Mouse (Mus musculus): ENCODE results near the gene Efnb3.
A peak's percentile ranks its signal among the peaks of the same experiment; 100 is the strongest.

The Efnb3 gene

GRCm38 (mm10) chr11:69582230-69582805 lies 22.3 kb upstream of the Efnb3 start:
- no peak for DNase-seq

- no peak for DNase-seq
Measured at GRCm38 (mm10) chr11:69581814-69582213, 21.8 kb upstream of the Efnb3 start.

GRCm38 (mm10) chr11:69581147-69581688 lies 21.2 kb upstream of the Efnb3 start:
- DNase-seq: peak; percentile 81 to 86

- DNase-seq: no peak
Measured at GRCm38 (mm10) chr11:69580572-69581146, 20.7 kb upstream of the Efnb3 start.

- DNase-seq: peak; percentile 86 to 92
Measured at GRCm38 (mm10) chr11:69580091-69580514, 20.1 kb upstream of the Efnb3 start, which contains the start of the genes Wrap53 and Trp53. Wrap53 (minus strand) TSS chr11:69580255. Trp53 (plus strand) TSS chr11:69580359.

GRCm38 (mm10) chr11:69579128-69580017 lies 19.4 kb upstream of the Efnb3 start:
- peak; percentile 86 to 92 for DNase-seq

GRCm38 (mm10) chr11:69578301-69578700 lies 18.3 kb upstream of the Efnb3 start:
- no peak for DNase-seq

GRCm38 (mm10) chr11:69576307-69576706 lies 16.3 kb upstream of the Efnb3 start:
- no peak for DNase-seq

GRCm38 (mm10) chr11:69575220-69575619 lies 15.2 kb upstream of the Efnb3 start:
- DNase-seq: no peak

GRCm38 (mm10) chr11:69565131-69565530 lies 5.1 kb upstream of the Efnb3 start:
- DNase-seq: no peak

- DNase-seq: no peak
Measured at GRCm38 (mm10) chr11:69564391-69564790, 4.4 kb upstream of the Efnb3 start.

GRCm38 (mm10) chr11:69563373-69563772 lies 3.4 kb upstream of the Efnb3 start:
- no peak for DNase-seq

GRCm38 (mm10) chr11:69560896-69561854 lies 1.2 kb upstream of the Efnb3 start:
- no peak for DNase-seq

GRCm38 (mm10) chr11:69559183-69559582 lies 822 bp downstream of the Efnb3 start:
- no peak for DNase-seq

- no peak for DNase-seq
Measured at GRCm38 (mm10) chr11:69558756-69559155, 1.2 kb downstream of the Efnb3 start.

- no peak for DNase-seq
Measured at GRCm38 (mm10) chr11:69557381-69557958, 2.5 kb downstream of the Efnb3 start.

GRCm38 (mm10) chr11:69554539-69555140 lies 5.4 kb downstream of the Efnb3 start:
- DNase-seq: no peak

GRCm38 (mm10) chr11:69553341-69553721 lies 6.7 kb downstream of the Efnb3 start:
- DNase-seq: no peak

- DNase-seq: peak in 1 of 2 experiments; percentile 40
Measured at GRCm38 (mm10) chr11:69552622-69553340, 7.2 kb downstream of the Efnb3 start.

- DNase-seq: no peak
Measured at GRCm38 (mm10) chr11:69551310-69551709, 8.7 kb downstream of the Efnb3 start.
